Comparison of ENCODE assay signal across 9 mouse cellular contexts in the genomic region with DNA sequence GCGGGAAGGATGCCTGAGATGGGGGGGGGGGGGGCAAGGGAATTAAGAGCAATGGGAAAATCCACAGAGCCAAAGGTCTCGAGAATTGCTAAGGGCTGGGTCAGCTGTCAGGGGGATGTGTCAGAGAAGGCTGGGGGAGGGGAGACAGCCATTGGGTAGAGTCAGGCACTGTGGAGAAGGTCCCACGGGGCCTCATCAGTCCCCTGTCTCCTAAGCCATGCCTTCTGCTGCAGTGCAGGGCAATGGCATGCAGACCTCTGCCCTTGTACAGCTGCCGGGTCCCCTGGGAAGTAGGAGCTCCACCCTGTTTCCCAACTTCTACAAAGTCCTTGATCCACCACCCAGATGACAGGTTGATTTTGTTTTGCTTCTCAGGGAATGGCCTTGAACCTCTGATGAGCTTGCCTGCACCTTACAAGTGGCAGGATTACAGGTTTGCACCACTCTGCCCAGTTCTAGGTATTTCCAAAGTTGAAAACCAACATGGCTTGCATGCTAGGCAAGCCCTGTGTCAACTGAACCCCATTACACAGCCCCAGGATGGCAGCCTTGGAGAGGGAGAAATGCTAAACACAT.
DNase-seq lines count a peak whose midpoint lies in the region; ATAC-seq lines count a peak whose summit lies in the region.
"Had no signal": no experiment of that assay in that cellular context is flagged by ENCODE, and none has a peak within 500 bp of the region (broad histone marks: within the 10 kb centered on the region; RNA-seq: fewer than 3 reads in every experiment).

No protein-coding gene starts in this region.

- H3K4me1 ChIP-seq in kidney, embryonic 15.5 days = peaks cover 82% of the 10 kb centered on the region
- H3K4me1 ChIP-seq in kidney, embryonic 14.5 days (ENCODE audit: control insufficient read depth, insufficient read depth, low read length) = peaks cover 67% of the 10 kb centered on the region
- peaks cover 85% of the 10 kb centered on the region for H3K4me1 ChIP-seq in embryonic facial prominence, embryonic 10.5 days
- H3K4me1 ChIP-seq in limb, embryonic 12.5 days (replicated peaks) = peaks cover 80% of the 10 kb centered on the region
- H3K4me1 ChIP-seq in hindbrain, embryonic 14.5 days (replicated peaks; ENCODE audit: control insufficient read depth, insufficient read depth, low read length) = peaks cover 8% of the 10 kb centered on the region

- ATAC-seq in kidney, embryonic 15.5 days (replicated peaks; ENCODE audit: low FRiP score) = no peak
- no peak for ATAC-seq in kidney, embryonic 14.5 days (ENCODE audit: low FRiP score, low TSS enrichment)
- ATAC-seq in limb, embryonic 12.5 days (ENCODE audit: insufficient number of reproducible peaks, insufficient read depth, low FRiP score, low TSS enrichment, low read depth) = no peak
- ATAC-seq in hindbrain, embryonic 14.5 days (ENCODE audit: low FRiP score) = no peak

- H3K27ac ChIP-seq in kidney, embryonic 15.5 days = peak overlapping the region; percentile 85; the same call in 1 of the 2 replicates
- no peak overlapping the region for H3K27ac ChIP-seq in kidney, embryonic 14.5 days (ENCODE audit: low read depth, low read length)
- H3K27ac ChIP-seq in embryonic facial prominence, embryonic 10.5 days (replicated peaks) = peak overlapping the region; percentile 79
- H3K27ac ChIP-seq in limb, embryonic 12.5 days = peak overlapping the region; percentile 54; the same call in 1 of the 2 replicates
- H3K27ac ChIP-seq in hindbrain, embryonic 14.5 days = no peak overlapping the region

- no peak overlapping the region for H3K9ac ChIP-seq in kidney, embryonic 15.5 days
- H3K9ac ChIP-seq in kidney, embryonic 14.5 days (ENCODE audit: low read depth, low read length) = no peak overlapping the region
- H3K9ac ChIP-seq in limb, embryonic 12.5 days (replicated peaks) = no peak overlapping the region
- H3K9ac ChIP-seq in hindbrain, embryonic 14.5 days = no peak overlapping the region

- peak; percentile 59 to 82 for DNase-seq in adrenal gland, adult (ENCODE audit: inconsistent age in 2 of 2, low spot score in 1 of 2)
- DNase-seq in adrenal gland, adult 8-10 months = no peak
- DNase-seq in embryonic facial prominence, embryonic 10.5 days (ENCODE audit: low spot score) = no peak
- no peak for DNase-seq in thymus, postnatal 36 days
- DNase-seq in hindbrain, embryonic 14.5 days (ENCODE audit: low spot score) = no peak
- DNase-seq: spleen, adult 18-20 months had no signal

- no peaks in the 10 kb centered on the region for H3K36me3 ChIP-seq in kidney, embryonic 15.5 days
- H3K36me3 ChIP-seq in kidney, embryonic 14.5 days (ENCODE audit: control insufficient read depth, insufficient read depth, low read length) = no peaks in the 10 kb centered on the region
- no peaks in the 10 kb centered on the region for H3K36me3 ChIP-seq in embryonic facial prominence, embryonic 10.5 days (replicated peaks)
- H3K36me3 ChIP-seq in limb, embryonic 12.5 days = 0 out of 2 replicates have a peak, but pooled peaks cover 3% of the 10 kb centered on the region
- H3K36me3 ChIP-seq in hindbrain, embryonic 14.5 days (replicated peaks; ENCODE audit: control insufficient read depth, insufficient read depth) = no peaks in the 10 kb centered on the region

- no peaks in the 10 kb centered on the region for H3K9me3 ChIP-seq in kidney, embryonic 15.5 days (replicated peaks)
- no peaks in the 10 kb centered on the region for H3K9me3 ChIP-seq in kidney, embryonic 14.5 days (ENCODE audit: control insufficient read depth, low read length)
- no peaks in the 10 kb centered on the region for H3K9me3 ChIP-seq in embryonic facial prominence, embryonic 10.5 days
- H3K9me3 ChIP-seq in limb, embryonic 12.5 days = no peaks in the 10 kb centered on the region
- no peaks in the 10 kb centered on the region for H3K9me3 ChIP-seq in hindbrain, embryonic 14.5 days (ENCODE audit: control insufficient read depth, low read length)

- H3K27me3 ChIP-seq in kidney, embryonic 15.5 days = no peaks in the 10 kb centered on the region
- no peaks in the 10 kb centered on the region for H3K27me3 ChIP-seq in kidney, embryonic 14.5 days (ENCODE audit: control insufficient read depth, insufficient read depth, low read length)
- H3K27me3 ChIP-seq in embryonic facial prominence, embryonic 10.5 days (replicated peaks; ENCODE audit: low read depth, poor library complexity, severe bottlenecking) = 0 out of 2 replicates have a peak, but pooled peaks cover 3% of the 10 kb centered on the region
- no peaks in the 10 kb centered on the region for H3K27me3 ChIP-seq in limb, embryonic 12.5 days
- no peaks in the 10 kb centered on the region for H3K27me3 ChIP-seq in hindbrain, embryonic 14.5 days (ENCODE audit: control insufficient read depth, insufficient read depth, low read length)

- no peak overlapping the region for H3K4me3 ChIP-seq in kidney, embryonic 15.5 days (replicated peaks)
- no peak overlapping the region for H3K4me3 ChIP-seq in kidney, embryonic 14.5 days (ENCODE audit: low read length)
- H3K4me3 ChIP-seq in embryonic facial prominence, embryonic 10.5 days = no peak overlapping the region
- H3K4me3 ChIP-seq in limb, embryonic 12.5 days (replicated peaks) = no peak overlapping the region
- H3K4me3 ChIP-seq in hindbrain, embryonic 14.5 days (replicated peaks; ENCODE audit: low read length) = no peak overlapping the region

- 0 out of 2 replicates have a peak overlapping the region, but pooled peaks have one; percentile 6 for H3K4me2 ChIP-seq in kidney, embryonic 15.5 days
- H3K4me2 ChIP-seq in kidney, embryonic 14.5 days (replicated peaks; ENCODE audit: low read depth, low read length) = no peak overlapping the region
- H3K4me2 ChIP-seq in limb, embryonic 12.5 days = no peak overlapping the region
- no peak overlapping the region for H3K4me2 ChIP-seq in hindbrain, embryonic 14.5 days (replicated peaks)

- 22% methylated on average over 4 of the region's 4 CpGs for WGBS in kidney, embryonic 15.5 days
- 30% methylated on average over 4 of the region's 4 CpGs for WGBS in kidney, embryonic 14.5 days
- 41% methylated on average over 4 of the region's 4 CpGs for WGBS in embryonic facial prominence, embryonic 10.5 days
- 27% methylated on average over 4 of the region's 4 CpGs for WGBS in limb, embryonic 12.5 days
- WGBS in hindbrain, embryonic 14.5 days = 43% methylated on average over 4 of the region's 4 CpGs

Comparison
In these comparisons a context has a peak if more than half of its experiments do, and no peak if none do; other contexts are left out.
1. DNase-seq: peak in adrenal gland, adult (2 of 2); none in adrenal gland, adult 8-10 months (single experiment), embryonic facial prominence, embryonic 10.5 days (single experiment), thymus, postnatal 36 days (0 of 2) and hindbrain, embryonic 14.5 days (single experiment).
2. H3K27ac ChIP-seq: peak in kidney, embryonic 15.5 days (single experiment), embryonic facial prominence, embryonic 10.5 days (single experiment) and limb, embryonic 12.5 days (single experiment); none in kidney, embryonic 14.5 days (single experiment) and hindbrain, embryonic 14.5 days (single experiment).